Mouse (Mus musculus) heart, adult 2 months (tissue): ENCODE results near the gene Dop1b. TPM values are rescaled to one million over a fixed set of nuclear protein-coding genes. Genes with fewer than 3 reads are reported as not detected.
A peak's percentile ranks its signal among the peaks of the same experiment; 100 is the strongest.

Experiments used
- DNase-seq, 2 experiments: peaks; one replicate each; pipeline ENCODE4 v3.0.0; 2021
- H3K27ac ChIP-seq: fragments of 200-600 bp; 2 replicates; pipeline ENCODE4 v1.8.1; 2022
- H3K27me3 ChIP-seq: fragments of 200-500 bp; 2 replicates; pipeline ENCODE4 v1.6.1; 2012; ENCODE audit warnings: mild to moderate bottlenecking, low read length, inconsistent platforms, mixed read lengths; ENCODE audit not compliant: control insufficient read depth, insufficient read depth
- H3K36me3 ChIP-seq: fragments of 200-500 bp; 2 replicates; pipeline ENCODE4 v1.6.1; 2012; ENCODE audit warnings: low read length, inconsistent platforms; ENCODE audit not compliant: control insufficient read depth, insufficient read depth
- H3K4me1 ChIP-seq: fragments of 200-500 bp; 2 replicates; pipeline ENCODE4 v1.6.1; 2011; ENCODE audit warnings: low read length; ENCODE audit not compliant: control insufficient read depth, insufficient read depth
- H3K4me3 ChIP-seq: fragments of 200-600 bp; 2 replicates; pipeline ENCODE4 v1.8.1; 2022
- H3K79me2 ChIP-seq: fragments of 200-500 bp; replicated peaks from 2 replicates; pipeline ENCODE4 v1.6.1; 2012; ENCODE audit warnings: mild to moderate bottlenecking, inconsistent platforms, low read length, moderate library complexity, mixed read lengths; ENCODE audit not compliant: control insufficient read depth, insufficient read depth
- H3K9ac ChIP-seq: fragments of 200-500 bp; 2 replicates; pipeline ENCODE4 v1.6.1; 2012; ENCODE audit warnings: low read depth, mild to moderate bottlenecking, control low read depth, inconsistent platforms, low read length, mixed read lengths
- CTCF ChIP-seq: fragments of 200-600 bp; IDR thresholded peaks from 2 replicates; pipeline ENCODE4 v1.8.1; 2022; ENCODE audit warnings: antibody characterized with exemption, mild to moderate bottlenecking, moderate library complexity
- EP300 ChIP-seq: fragments of 200-500 bp; IDR thresholded peaks from 2 replicates; pipeline ENCODE4 v1.6.1; 2011; ENCODE audit warnings: low read depth, low read length, control low read depth; ENCODE audit not compliant: insufficient read depth
- POLR2A ChIP-seq: fragments of 200-500 bp; IDR thresholded peaks from 2 replicates; pipeline ENCODE4 v1.6.1; 2011; ENCODE audit warnings: mild to moderate bottlenecking, low read depth, low read length, control low read depth; ENCODE audit not compliant: insufficient read depth
- WGBS: fragments of 180-500 bp; shearing (Covaris S2); methylation state at CpG from one replicate; pipeline ENCODE4 v1.1.7; 2018; 5-methylcytosine and 5-hydroxymethylcytosine counted together
- intact Hi-C: fragments of 180-260 bp; cut with DNase I; formaldehyde crosslinking; loops from one replicate; pipeline ENCODE4 v1.15.1; 2025
- polyA plus RNA-seq: library from polyadenylated mRNA; depleted of rRNA; stranded (reverse); fragments of >200 nt; gene quantifications from 2 replicates; pipeline ENCODE4 v1.2.3, GENCODE M21; 2012
- total RNA-seq, 2 experiments: library from RNA; stranded (reverse); gene quantifications; 2 replicates each; pipeline ENCODE4 v1.2.3; 2021

The Dop1b gene
- total and polyA plus RNA-seq, 3 experiments, result 15.5 to 17.6 (median 15.7) TPM

DNA sequence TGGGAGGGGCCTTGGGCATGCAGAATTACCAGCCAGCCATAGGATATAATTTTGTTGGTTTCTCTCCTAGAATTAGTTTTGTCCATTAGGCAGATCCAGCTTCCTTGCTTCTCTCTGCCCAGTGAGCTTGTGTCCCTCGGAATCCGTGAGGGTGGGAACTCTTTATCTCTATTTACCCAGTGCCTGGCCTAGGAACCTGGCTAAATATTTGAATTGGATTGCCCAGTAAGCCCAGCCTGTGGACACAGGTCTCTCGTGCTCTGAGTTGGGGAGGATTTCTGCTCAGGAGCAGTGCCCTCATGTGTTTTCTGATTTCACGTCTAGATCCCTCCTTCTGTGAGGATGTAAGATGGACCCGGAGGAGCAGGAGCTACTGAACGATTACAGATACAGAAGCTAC, 4.1 kb downstream of the Dop1b start:
- Histone ChIP-seq H3K27ac (no peak overlapping the region), H3K27me3 (no peaks in the 10 kb centered on the region), H3K36me3 (no peaks in the 10 kb centered on the region), H3K79me2 (no peaks in the 10 kb centered on the region), H3K4me3 (no peak overlapping the region), H3K4me1 (peaks cover 11% of the 10 kb centered on the region), H3K9ac (no peak overlapping the region)
- intact Hi-C loops, result loop anchor here (10.0 kb wide), 2 partner anchors 119 to 169 kb away; partner anchors contain the start of genes Chaf1b and Morc3
- 76% methylated on average over 6 of the region's 6 CpGs for WGBS
- no peak for DNase-seq
- TF ChIP-seq EP300 (no peak), CTCF (no peak), POLR2A (no peak)

DNA sequence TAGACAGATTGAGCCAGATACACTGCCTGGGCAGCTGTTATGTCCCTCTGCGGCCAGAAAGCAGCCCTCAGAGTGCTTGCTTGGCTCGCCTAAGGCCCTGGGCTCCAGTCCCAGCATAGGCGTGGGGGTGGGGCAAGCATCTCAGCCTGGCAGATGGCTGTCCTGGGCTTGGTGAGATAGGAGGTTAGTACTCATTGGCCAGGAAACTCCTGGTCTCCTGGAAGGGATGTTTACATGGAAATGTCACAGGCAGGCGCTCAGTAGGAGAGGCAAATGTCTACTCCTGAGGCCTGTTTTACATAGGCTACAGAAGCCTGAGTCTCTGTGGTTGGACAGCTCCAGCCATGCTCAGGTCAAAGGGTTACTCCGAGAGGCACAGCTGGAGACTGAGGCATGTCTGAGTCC, 5.6 kb downstream of the Dop1b start:
- peaks cover 15% of the 10 kb centered on the region for H3K4me1 ChIP-seq
- peak; percentile 85 to 87 for DNase-seq
- no peak overlapping the region for H3K9ac ChIP-seq
- no peak overlapping the region for H3K4me3 ChIP-seq
- no peaks in the 10 kb centered on the region for H3K27me3 ChIP-seq
- peak overlapping the region; percentile 48 for H3K27ac ChIP-seq
- intact Hi-C loops, result loop anchor here (10.0 kb wide), 2 partner anchors 118 to 168 kb away; partner anchors contain the start of genes Chaf1b and Morc3
- no peaks in the 10 kb centered on the region for H3K36me3 ChIP-seq
- 23% methylated on average over 5 of the region's 5 CpGs for WGBS
- peak; percentile 73; the same call in 1 of the 2 replicates for TF ChIP-seq EP300
- TF ChIP-seq CTCF, result 0 out of 2 replicates have a peak, but pooled peaks have one; percentile 12
- no peak for TF ChIP-seq POLR2A
- no peaks in the 10 kb centered on the region for H3K79me2 ChIP-seq

DNA sequence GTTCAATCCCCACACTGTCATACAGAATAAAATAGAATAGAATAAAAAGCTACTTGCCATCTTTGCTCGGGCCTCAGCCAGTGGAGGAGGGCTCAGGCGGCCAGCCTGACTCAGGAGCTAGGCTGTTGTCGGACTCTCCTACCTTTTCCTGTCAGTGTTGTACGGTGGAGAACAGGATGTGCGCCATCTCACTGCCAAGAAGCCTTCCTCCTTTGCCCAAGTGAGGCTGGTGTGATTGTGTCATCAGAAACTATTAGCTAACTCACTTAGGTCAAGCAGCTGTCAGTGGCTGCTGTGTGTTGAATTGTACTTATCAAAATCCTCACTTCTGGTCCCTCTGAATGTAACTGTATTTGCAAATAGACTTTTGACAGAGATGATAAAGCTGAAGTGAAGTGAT, 10.1 kb downstream of the Dop1b start:
- Histone ChIP-seq H3K27ac (no peak overlapping the region), H3K79me2 (0 out of 2 replicates have a peak, but pooled peaks cover 1% of the 10 kb centered on the region), H3K4me3 (no peak overlapping the region), H3K9ac (no peak overlapping the region), H3K27me3 (no peaks in the 10 kb centered on the region), H3K36me3 (no peaks in the 10 kb centered on the region), H3K4me1 (peaks cover 9% of the 10 kb centered on the region)
- peak in 1 of 2 experiments; percentile 31 for DNase-seq
- TF ChIP-seq EP300, result no peak
- no peak for TF ChIP-seq CTCF
- no peak for TF ChIP-seq POLR2A
- intact Hi-C loops, result no loop called here
- 49% methylated on average over 5 of the region's 5 CpGs for WGBS

DNA sequence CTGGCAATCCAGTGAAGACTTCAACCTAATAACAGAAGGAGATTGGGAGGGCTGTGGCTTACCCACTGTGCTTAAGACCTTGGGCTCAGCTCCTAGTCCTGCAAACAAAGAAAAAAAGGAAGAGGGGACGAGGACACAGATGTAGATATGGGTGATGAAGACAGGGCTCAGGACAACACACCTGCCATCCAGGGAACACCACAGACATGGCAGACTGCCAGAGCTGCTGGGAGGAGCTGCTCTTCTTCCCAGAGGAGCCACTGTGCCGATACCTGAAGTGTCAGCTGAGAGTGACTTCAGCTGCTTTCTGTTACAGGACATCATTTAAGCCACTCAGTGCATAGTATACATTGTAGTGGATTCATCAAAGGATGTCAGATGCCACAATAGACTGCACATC, 10.8 kb downstream of the Dop1b start:
- Histone ChIP-seq H3K36me3 (no peaks in the 10 kb centered on the region), H3K27ac (no peak overlapping the region), H3K27me3 (no peaks in the 10 kb centered on the region), H3K4me1 (peaks cover 5% of the 10 kb centered on the region), H3K4me3 (no peak overlapping the region), H3K9ac (no peak overlapping the region), H3K79me2 (0 out of 2 replicates have a peak, but pooled peaks cover 1% of the 10 kb centered on the region)
- WGBS, result 63% methylated on average over 2 of the region's 2 CpGs
- intact Hi-C loops, result no loop called here
- TF ChIP-seq CTCF, result no peak
- no peak for TF ChIP-seq EP300
- TF ChIP-seq POLR2A, result no peak
- no peak for DNase-seq

DNA sequence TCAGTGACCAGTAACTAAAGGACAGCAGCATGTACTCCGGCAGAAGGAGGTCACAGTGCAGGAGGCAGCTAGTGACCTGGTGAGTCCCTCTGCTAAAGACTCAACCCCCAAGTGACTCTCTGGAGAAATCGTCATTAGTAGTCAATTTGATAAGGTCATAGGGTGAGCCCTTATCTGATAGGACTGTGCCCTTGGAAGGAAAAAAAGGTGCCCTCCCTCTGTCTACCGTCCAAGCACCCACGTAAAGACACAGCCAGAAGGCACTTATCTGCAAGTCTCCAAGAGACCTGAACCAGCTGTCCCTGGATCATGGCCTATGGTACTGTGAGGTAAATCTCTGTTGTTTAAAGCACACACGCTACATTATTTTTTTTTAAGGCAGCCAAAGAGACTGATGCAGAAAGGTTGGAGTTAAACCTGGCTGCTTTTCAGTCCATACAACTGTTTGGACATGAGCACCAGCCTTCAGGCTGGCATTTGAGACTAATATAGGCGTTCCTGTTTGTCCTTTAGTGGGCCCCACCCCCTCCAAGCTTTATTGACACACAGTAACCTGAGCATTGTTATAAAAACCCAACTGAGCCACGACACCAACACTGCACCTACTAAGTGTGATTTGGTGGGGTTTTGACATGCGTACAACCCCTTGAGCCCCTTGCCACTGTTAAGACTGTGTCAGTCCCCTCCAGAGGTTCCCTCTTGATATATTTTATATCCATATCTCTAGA, 13.9 kb downstream of the Dop1b start:
- peaks cover 5% of the 10 kb centered on the region for H3K4me1 ChIP-seq
- TF ChIP-seq CTCF, result no peak
- TF ChIP-seq POLR2A, result no peak
- no peak for TF ChIP-seq EP300
- no peak overlapping the region for H3K4me3 ChIP-seq
- no peaks in the 10 kb centered on the region for H3K27me3 ChIP-seq
- intact Hi-C loops, result no loop called here
- no peaks in the 10 kb centered on the region for H3K36me3 ChIP-seq
- 0 out of 2 replicates have a peak, but pooled peaks cover 1% of the 10 kb centered on the region for H3K79me2 ChIP-seq
- 75% methylated on average over 8 of the region's 8 CpGs for WGBS
- DNase-seq, result no peak
- no peak overlapping the region for H3K27ac ChIP-seq
- no peak overlapping the region for H3K9ac ChIP-seq

DNA sequence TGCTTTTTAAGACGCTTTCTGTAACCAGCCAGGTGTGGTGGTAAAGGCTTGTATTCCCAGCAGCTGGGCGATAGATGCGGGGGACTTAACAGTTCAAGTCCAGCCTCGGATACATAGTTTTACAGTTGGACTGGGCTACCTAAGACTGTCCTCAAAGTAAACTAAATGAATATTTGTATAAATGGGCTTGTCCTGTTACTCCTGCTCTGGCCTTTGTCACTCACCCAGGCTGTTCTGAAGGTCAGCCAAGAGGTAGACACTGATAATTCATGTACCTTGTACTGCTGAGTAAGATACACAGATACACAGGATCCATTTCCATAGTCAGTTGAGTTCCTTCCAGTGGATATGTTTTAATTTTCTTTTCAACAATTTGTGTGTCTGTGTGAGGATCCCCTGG, 14.5 kb downstream of the Dop1b start:
- intact Hi-C loops, result no loop called here
- peaks cover 5% of the 10 kb centered on the region for H3K4me1 ChIP-seq
- H3K4me3 ChIP-seq, result no peak overlapping the region
- no peak overlapping the region for H3K27ac ChIP-seq
- no peaks in the 10 kb centered on the region for H3K27me3 ChIP-seq
- 94% methylated on average over 4 of the region's 4 CpGs for WGBS
- H3K79me2 ChIP-seq, result 0 out of 2 replicates have a peak, but pooled peaks cover 1% of the 10 kb centered on the region
- no peaks in the 10 kb centered on the region for H3K36me3 ChIP-seq
- H3K9ac ChIP-seq, result no peak overlapping the region
- no peak for DNase-seq
- TF ChIP-seq POLR2A, result no peak
- no peak for TF ChIP-seq EP300
- no peak for TF ChIP-seq CTCF
